Mouse (Mus musculus) fat pad, adult 2 months (tissue): ENCODE data around the gene Acy3.
"Not testable (repeated sequence)": the region's sequence is repeated elsewhere in the genome, so short reads cannot be mapped to it uniquely, and the experiment has no call there.

ENCODE experiments used
- DNase-seq: peaks from one replicate; pipeline ENCODE4 v3.0.0-alpha.2; 2011; ENCODE audit warnings: low read depth, low spot score; ENCODE audit errors: extremely low read depth

The Acy3 gene

DNA sequence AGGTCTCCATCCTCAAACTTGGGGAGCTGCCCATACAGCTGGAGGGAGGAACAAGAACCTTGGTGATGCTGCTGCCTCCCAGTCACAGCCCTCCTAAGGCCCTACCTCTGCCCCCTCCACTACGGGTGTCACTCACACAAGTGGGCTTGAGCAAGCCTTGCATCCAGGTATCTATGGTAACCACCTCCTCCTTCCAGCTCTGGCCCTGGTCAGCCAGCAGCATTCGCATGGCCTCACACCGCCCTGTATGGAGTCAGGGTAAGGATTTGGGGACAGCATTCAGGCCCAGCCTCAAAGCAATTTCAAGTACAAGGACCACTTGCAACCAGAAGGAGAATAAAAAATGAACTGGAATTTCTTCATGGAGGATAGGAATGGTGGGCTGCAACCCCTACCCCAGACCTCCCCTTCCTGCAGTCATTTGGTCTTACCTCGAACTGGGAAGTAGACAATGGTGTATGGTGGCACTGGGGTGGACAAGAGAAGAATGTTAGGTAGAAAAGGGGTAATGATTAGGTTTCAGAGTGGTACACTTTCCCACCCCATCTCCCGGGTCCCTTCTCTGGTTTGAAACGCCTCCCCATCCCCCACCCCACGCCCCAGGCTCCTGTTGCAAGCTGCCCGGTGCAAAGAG is 50.9 kb downstream of the Acy3 start:
- DNase-seq, result not testable (repeated sequence)

DNA sequence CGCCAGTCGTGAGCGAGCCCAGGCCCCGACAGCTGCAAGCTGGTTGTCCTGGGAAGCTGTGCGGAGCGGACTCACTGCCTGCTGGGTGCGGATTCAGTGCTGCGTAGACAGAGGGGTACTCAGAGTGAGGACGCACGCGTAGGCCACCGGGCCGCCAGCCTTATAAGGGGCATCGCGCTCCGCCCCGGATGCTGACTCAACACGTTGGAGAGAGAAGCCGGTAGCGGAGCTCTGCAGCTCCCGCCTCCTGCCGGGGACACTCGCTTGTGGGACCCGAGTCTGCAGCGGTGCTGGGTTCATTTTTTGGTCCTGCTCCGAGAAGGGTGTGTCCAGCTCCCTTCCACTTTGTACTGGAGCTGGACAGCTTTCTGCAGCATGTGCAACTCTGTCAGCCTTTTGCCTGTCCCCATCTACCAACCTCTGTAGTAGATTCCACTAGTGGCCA is 51.4 kb downstream of the Acy3 start, which contains the start of gene Gstp1:
Gene Gstp1, minus strand, starts transcription at position 198 of the 445 bp plus-strand sequence.
- no peak for DNase-seq
